Mouse (Mus musculus): Measurements from ENCODE around the gene Dip2c.

- TF ChIP-seq CTCF (IDR thresholded peaks at IDR 0.05) (no peak), EP300 (IDR thresholded peaks at IDR 0.05) (no peak)
These were observed 426.4 kb downstream of the Dip2c start for GRCm38 (mm10) chr13:9702615-9703235.
